Mouse (Mus musculus) cerebellum, adult 18-20 months (tissue): ENCODE measurements around the gene Mtch1.

Source experiments
- DNase-seq, 2 experiments: peaks; one replicate each; pipeline ENCODE4 v3.0.0; 2021

The Mtch1 gene

GRCm38 (mm10) chr17:29304376-29305057, 43.2 kb downstream of the Mtch1 start:
- no peak for DNase-seq

- DNase-seq, result no peak
These were observed 43.9 kb downstream of the Mtch1 start for GRCm38 (mm10) chr17:29303856-29304255.

GRCm38 (mm10) chr17:29303087-29303486, 44.6 kb downstream of the Mtch1 start:
- DNase-seq, result no peak

GRCm38 (mm10) chr17:29302149-29302548, 45.6 kb downstream of the Mtch1 start:
- DNase-seq, result no peak

GRCm38 (mm10) chr17:29301421-29301820, 46.3 kb downstream of the Mtch1 start:
- DNase-seq, result no peak

- DNase-seq, result no peak
These were observed 46.8 kb downstream of the Mtch1 start for GRCm38 (mm10) chr17:29300926-29301325.

- DNase-seq, result no peak
These were observed 48.5 kb downstream of the Mtch1 start for GRCm38 (mm10) chr17:29299282-29299681.

- DNase-seq, result no peak
These were observed 49.9 kb downstream of the Mtch1 start for GRCm38 (mm10) chr17:29297813-29298212.

- no peak for DNase-seq
These were observed 50.4 kb downstream of the Mtch1 start for GRCm38 (mm10) chr17:29297321-29297720.

- DNase-seq, result no peak
These were observed 51.9 kb downstream of the Mtch1 start for GRCm38 (mm10) chr17:29295835-29296234.

- DNase-seq, result peak in 1 of 2 experiments; percentile 25
These were observed 53.7 kb downstream of the Mtch1 start for GRCm38 (mm10) chr17:29293807-29294605.

- no peak for DNase-seq
These were observed 54.7 kb downstream of the Mtch1 start for GRCm38 (mm10) chr17:29292996-29293395.

GRCm38 (mm10) chr17:29291793-29292192, 55.9 kb downstream of the Mtch1 start:
- no peak for DNase-seq

GRCm38 (mm10) chr17:29282216-29282952, 65.3 kb downstream of the Mtch1 start:
- DNase-seq, result no peak
